Mouse (Mus musculus) hindbrain, embryonic 13.5 days (tissue): ENCODE measurements at regions not wholly inside any gene's neighbourhood (a gene's known extent, or its start where the extent isn't known, plus 50 kb on each side); places are given as distances from the start of the nearest gene placed in this dataset.
A peak's percentile ranks its signal among the peaks of the same experiment; 100 is the strongest.

Experiments used
- ATAC-seq: fragments of 200-750 bp; cut with Nextera tagmentation; 2 replicates; pipeline ENCODE4 v1.8.0; 2017; ENCODE audit warnings: moderate TSS enrichment; ENCODE audit not compliant: low FRiP score
- H3K27ac ChIP-seq: fragments of 300-500 bp; sonication (generic); 2 replicates; pipeline ENCODE4 v1.5.1; 2015; ENCODE audit warnings: inconsistent platforms, mild to moderate bottlenecking, moderate library complexity
- H3K27me3 ChIP-seq: fragments of 300-500 bp; sonication (generic); 2 replicates; pipeline ENCODE4 v1.6.1; 2015; ENCODE audit warnings: mild to moderate bottlenecking, inconsistent platforms
- H3K36me3 ChIP-seq: fragments of 300-500 bp; sonication (generic); 2 replicates; pipeline ENCODE4 v1.6.1; 2015; ENCODE audit warnings: mild to moderate bottlenecking, inconsistent platforms
- H3K4me1 ChIP-seq: fragments of 300-500 bp; sonication (generic); replicated peaks from 2 replicates; pipeline ENCODE4 v1.6.1; 2015; ENCODE audit warnings: inconsistent platforms
- H3K4me2 ChIP-seq: fragments of 300-500 bp; sonication (generic); 2 replicates; pipeline ENCODE4 v1.6.1; 2015; ENCODE audit warnings: inconsistent platforms, mild to moderate bottlenecking, moderate library complexity
- H3K4me3 ChIP-seq: fragments of 300-500 bp; sonication (generic); 2 replicates; pipeline ENCODE4 v1.5.1; 2015; ENCODE audit warnings: mild to moderate bottlenecking, inconsistent platforms
- H3K9ac ChIP-seq: fragments of 300-500 bp; sonication (generic); 2 replicates; pipeline ENCODE4 v1.6.1; 2015; ENCODE audit warnings: mild to moderate bottlenecking, inconsistent platforms
- H3K9me3 ChIP-seq: fragments of 300-500 bp; sonication (generic); 2 replicates; pipeline ENCODE4 v1.6.1; 2016; ENCODE audit warnings: inconsistent platforms
- WGBS: fragments of 180-500 bp; shearing (Covaris S2); methylation state at CpG from one replicate; pipeline ENCODE4 v1.1.7; 2015; 5-methylcytosine and 5-hydroxymethylcytosine counted together

DNA sequence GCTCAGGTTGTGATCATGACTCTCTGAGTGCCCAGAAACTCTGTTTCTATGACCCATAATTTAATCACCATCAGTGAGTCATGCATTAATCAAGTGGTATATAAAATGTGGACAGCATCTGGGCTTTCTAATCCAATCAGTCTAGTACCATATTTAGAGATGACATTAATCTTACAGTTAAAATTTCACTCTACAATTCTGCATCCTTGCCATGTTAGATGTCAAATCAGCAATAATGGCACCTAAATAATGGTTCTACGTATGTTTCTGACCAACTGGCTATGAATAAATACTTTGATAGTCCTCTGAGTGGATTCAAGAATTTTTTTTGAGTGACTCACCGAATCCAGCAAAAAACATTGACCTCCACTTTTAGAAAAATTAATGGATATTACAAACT lies 383.0 kb upstream of the Gm12666 start:
- Histone ChIP-seq H3K9ac (no peak overlapping the region), H3K9me3 (no peaks in the 10 kb centered on the region), H3K36me3 (no peaks in the 10 kb centered on the region), H3K27ac (no peak overlapping the region), H3K4me3 (no peak overlapping the region), H3K4me2 (no peak overlapping the region), H3K27me3 (no peaks in the 10 kb centered on the region), H3K4me1 (no peaks in the 10 kb centered on the region)
- 81% methylated on average over 2 of the region's 2 CpGs for WGBS
- no peak for ATAC-seq

DNA sequence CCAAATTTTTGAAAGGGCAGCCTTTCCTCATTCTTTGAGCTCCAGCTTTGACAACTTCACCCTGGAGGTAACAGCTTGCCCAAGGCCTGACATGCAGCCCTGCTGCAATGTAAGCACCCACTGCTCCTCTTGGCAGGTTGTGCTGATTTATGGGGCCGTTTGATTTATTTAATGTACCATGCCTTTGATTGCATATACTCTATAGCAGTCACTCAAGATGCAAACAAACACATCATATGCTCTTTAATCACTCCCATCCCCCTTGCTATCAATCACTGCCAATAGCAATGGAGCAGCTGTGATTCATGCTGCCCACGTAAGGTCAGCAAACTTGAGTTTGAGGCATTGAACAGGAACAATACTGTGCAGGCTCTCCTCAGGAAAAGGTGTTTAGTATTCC lies 373.8 kb upstream of the Gm12666 start:
- Histone ChIP-seq H3K36me3 (no peaks in the 10 kb centered on the region), H3K4me1 (0 out of 2 replicates have a peak, but pooled peaks cover 5% of the 10 kb centered on the region), H3K9ac (no peak overlapping the region), H3K27ac (no peak overlapping the region), H3K9me3 (no peaks in the 10 kb centered on the region), H3K4me2 (no peak overlapping the region), H3K27me3 (no peaks in the 10 kb centered on the region), H3K4me3 (no peak overlapping the region)
- peak; percentile 74 for ATAC-seq
- WGBS = 39% methylated on average over 2 of the region's 2 CpGs

DNA sequence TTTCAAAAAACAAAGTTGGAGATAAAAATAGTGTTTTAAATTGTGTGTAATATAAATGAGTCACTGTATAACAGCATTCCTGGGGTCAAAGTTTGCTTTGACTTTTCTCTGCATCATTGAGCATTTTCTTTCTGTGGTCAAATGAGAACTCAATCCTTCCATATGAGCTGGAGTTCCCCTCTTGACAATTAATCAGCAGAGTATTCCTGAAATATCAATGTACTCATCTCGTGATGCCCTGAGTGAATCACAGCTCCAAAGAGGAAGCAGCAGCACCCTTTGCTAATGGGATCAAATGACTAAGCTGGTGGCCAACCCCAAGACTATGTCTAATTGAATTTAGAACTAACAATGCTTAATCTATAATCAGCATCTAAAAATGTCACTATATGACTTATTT lies 363.6 kb upstream of the Gm12666 start:
- Histone ChIP-seq H3K9ac (no peak overlapping the region), H3K4me2 (no peak overlapping the region), H3K36me3 (no peaks in the 10 kb centered on the region), H3K27ac (no peak overlapping the region), H3K9me3 (no peaks in the 10 kb centered on the region), H3K4me3 (no peak overlapping the region), H3K27me3 (no peaks in the 10 kb centered on the region), H3K4me1 (no peaks in the 10 kb centered on the region)
- WGBS = 57% methylated on average over 1 of the region's 1 CpGs
- no peak for ATAC-seq

DNA sequence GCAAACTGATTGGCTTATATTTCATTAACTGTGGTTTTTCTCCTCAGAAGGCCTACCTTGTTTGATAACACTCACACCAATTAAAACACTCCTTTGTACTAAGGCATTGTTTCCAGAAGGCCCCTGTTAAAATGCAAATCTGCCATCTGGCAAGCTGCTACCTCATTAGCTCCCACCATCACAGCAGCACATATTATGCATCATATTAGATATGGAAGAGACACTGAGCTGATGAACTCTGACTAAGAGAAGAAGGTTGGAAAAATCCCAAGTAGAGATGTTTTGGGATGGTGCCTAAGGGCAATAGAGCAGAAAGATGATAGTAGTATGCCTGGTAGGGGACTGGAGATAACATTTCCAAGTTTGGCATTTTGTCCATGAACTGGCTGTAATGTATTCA lies 350.5 kb upstream of the Gm12666 start:
- Histone ChIP-seq H3K27me3 (no peaks in the 10 kb centered on the region), H3K4me3 (no peak overlapping the region), H3K27ac (no peak overlapping the region), H3K9ac (no peak overlapping the region), H3K36me3 (no peaks in the 10 kb centered on the region), H3K4me1 (peaks cover 4% of the 10 kb centered on the region; the same call in 1 of the 2 replicates), H3K4me2 (no peak overlapping the region), H3K9me3 (no peaks in the 10 kb centered on the region)
- ATAC-seq = peak; percentile 96

DNA sequence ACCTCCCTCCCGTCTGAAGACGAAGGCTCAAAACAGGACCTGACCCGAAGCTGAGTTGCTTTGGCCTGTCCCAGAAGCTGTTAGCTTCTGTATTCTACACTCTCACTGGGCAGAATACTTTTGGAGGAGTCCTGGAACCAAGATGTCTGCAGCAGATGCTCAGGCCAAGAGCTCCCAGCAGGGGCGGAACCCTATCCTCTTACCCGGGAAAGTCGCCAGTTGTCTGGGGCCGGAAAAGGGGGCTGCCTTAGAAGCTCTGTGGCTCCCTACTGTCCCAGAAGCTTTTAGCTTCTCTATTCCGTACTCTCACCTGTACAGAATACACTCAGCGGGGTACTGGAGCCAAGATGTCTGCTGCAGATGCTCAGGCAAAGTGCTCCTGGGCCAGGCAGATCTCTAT lies 346.7 kb upstream of the Gm12666 start:
- Histone ChIP-seq H3K9ac (no peak overlapping the region), H3K27ac (no peak overlapping the region), H3K27me3 (no peaks in the 10 kb centered on the region), H3K4me2 (no peak overlapping the region), H3K9me3 (no peaks in the 10 kb centered on the region), H3K36me3 (no peaks in the 10 kb centered on the region), H3K4me1 (peaks cover 4% of the 10 kb centered on the region; the same call in 1 of the 2 replicates), H3K4me3 (no peak overlapping the region)
- 87% methylated on average over 9 of the region's 9 CpGs for WGBS
- ATAC-seq = no peak

DNA sequence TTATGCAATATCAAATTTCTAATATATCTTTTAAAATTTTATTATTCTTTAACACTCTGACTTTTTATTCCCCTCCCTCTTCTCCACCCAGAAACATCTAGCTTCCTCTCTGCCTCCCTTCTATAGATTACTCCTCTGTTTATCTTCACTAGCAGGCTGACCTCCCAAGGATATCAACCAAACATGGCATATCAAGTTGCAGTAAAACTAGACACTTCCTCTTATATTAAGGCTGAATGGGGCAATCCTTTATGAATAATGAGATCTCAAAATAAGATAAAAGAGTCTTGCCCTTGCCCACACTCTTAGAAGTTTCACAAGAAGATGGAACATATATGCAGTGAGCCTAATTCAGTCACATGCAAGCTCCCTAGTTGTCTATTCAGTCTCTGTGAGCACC lies 310.5 kb upstream of the Gm12666 start:
- H3K27ac ChIP-seq = no peak overlapping the region
- no peak overlapping the region for H3K4me2 ChIP-seq
- no peak overlapping the region for H3K4me3 ChIP-seq
- no peaks in the 10 kb centered on the region for H3K9me3 ChIP-seq
- H3K9ac ChIP-seq = no peak overlapping the region
- ATAC-seq = no peak
- no peaks in the 10 kb centered on the region for H3K27me3 ChIP-seq
- no peaks in the 10 kb centered on the region for H3K4me1 ChIP-seq
- no peaks in the 10 kb centered on the region for H3K36me3 ChIP-seq

DNA sequence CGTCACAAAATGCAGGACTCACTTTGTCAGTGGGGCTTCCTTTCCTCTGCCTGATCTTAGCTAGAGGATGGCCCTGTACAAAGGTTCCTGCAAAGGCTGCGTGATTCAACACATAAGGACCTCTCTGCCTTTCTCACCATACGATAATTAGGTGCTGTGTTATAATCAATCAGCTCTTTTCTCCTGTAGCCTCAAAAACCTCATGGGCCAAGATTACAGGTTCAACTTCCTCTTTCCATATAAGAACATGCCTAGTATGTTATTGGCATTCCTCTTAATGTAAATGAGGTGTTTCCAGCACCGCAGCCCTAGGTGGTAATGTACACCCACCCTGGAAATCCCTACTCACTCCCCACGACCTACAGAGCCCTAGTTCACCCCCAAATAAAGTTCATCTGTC lies 308.6 kb upstream of the Gm12666 start:
- Histone ChIP-seq H3K4me1 (no peaks in the 10 kb centered on the region), H3K4me3 (no peak overlapping the region), H3K36me3 (no peaks in the 10 kb centered on the region), H3K27me3 (no peaks in the 10 kb centered on the region), H3K27ac (no peak overlapping the region), H3K9me3 (no peaks in the 10 kb centered on the region), H3K4me2 (no peak overlapping the region), H3K9ac (no peak overlapping the region)
- WGBS = 77% methylated on average over 5 of the region's 5 CpGs
- ATAC-seq = no peak

DNA sequence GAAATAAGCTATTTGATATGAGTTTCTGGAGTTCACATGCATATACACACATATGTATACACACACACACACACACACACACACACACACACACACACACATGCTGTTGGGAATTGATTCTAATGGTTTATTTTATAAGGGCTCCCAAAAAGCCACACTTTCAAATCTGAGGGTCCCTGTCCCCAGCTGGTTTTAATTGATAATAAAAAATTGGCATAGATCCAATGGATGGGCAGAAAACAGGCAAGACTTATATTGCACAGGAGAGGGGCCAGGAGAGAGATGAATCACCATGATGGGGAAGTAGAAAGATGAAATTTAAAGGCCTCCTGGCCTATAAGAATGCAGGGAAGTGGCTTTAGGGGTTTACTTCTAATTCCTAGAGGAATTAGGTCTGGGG lies 295.1 kb upstream of the Gm12666 start:
- ATAC-seq = no peak
- no peaks in the 10 kb centered on the region for H3K36me3 ChIP-seq
- H3K9ac ChIP-seq = no peak overlapping the region

DNA sequence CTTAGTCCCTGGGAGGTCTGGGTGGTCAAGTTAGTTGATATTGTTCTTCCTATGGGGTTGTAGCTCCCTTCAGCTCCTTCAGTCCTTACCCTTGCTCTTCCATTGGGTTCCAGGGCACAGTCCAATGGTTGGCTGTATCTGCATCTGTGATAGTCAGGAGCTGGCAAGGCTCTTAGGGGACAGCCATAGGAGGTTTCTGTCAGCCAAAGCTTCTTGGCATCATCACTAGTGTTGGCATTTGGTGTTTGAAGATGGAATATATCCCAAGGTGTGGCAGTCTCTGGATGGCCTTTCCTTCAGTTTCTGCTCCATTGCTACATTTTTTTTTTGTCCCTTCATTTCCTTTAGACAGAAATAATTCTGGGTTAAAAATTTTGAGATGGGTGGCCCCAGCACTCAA lies 266.6 kb upstream of the Gm12666 start:
- no peaks in the 10 kb centered on the region for H3K36me3 ChIP-seq
- H3K4me2 ChIP-seq = no peak overlapping the region
- H3K4me3 ChIP-seq = no peak overlapping the region
- H3K4me1 ChIP-seq = no peaks in the 10 kb centered on the region
- no peaks in the 10 kb centered on the region for H3K9me3 ChIP-seq
- H3K9ac ChIP-seq = no peak overlapping the region
- no peaks in the 10 kb centered on the region for H3K27me3 ChIP-seq
- ATAC-seq = no peak
- H3K27ac ChIP-seq = no peak overlapping the region

More for the DNA sequence above, 295.1 kb upstream of the Gm12666 start:
- Histone ChIP-seq H3K27ac (no peak overlapping the region), H3K4me1 (no peaks in the 10 kb centered on the region), H3K9me3 (no peaks in the 10 kb centered on the region), H3K4me3 (no peak overlapping the region), H3K4me2 (no peak overlapping the region), H3K27me3 (no peaks in the 10 kb centered on the region)
